Mouse (Mus musculus) adrenal gland, postnatal 25 days (tissue): ENCODE results near the gene Zfp467. TPM values are rescaled to one million over a fixed set of nuclear protein-coding genes. Genes with fewer than 3 reads are reported as not detected.

Experiments
- DNase-seq: peaks from one replicate; pipeline ENCODE4 v3.0.0; 2021; ENCODE audit warnings: mixed read lengths
- total RNA-seq: library from RNA; stranded (reverse); gene quantifications from 2 replicates; pipeline ENCODE4 v1.2.3, GENCODE M21; 2021

The Zfp467 gene
- total RNA-seq, 1 experiment from 2014 or later = 72.4 TPM

GRCm38 (mm10) chr6:48440306-48441014 is 5.2 kb downstream of the Zfp467 start:
- no peak for DNase-seq

- no peak for DNase-seq
These were observed 6.0 kb downstream of the Zfp467 start for GRCm38 (mm10) chr6:48439654-48440053.

- DNase-seq = no peak
These were observed 7.0 kb downstream of the Zfp467 start for GRCm38 (mm10) chr6:48438475-48439125.

GRCm38 (mm10) chr6:48437679-48438376 is 7.8 kb downstream of the Zfp467 start:
- DNase-seq = no peak

GRCm38 (mm10) chr6:48435706-48436349 is 9.8 kb downstream of the Zfp467 start:
- DNase-seq = no peak

GRCm38 (mm10) chr6:48435111-48435510 is 10.5 kb downstream of the Zfp467 start:
- no peak for DNase-seq

- DNase-seq = no peak
These were observed 11.0 kb downstream of the Zfp467 start for GRCm38 (mm10) chr6:48434651-48435050.

GRCm38 (mm10) chr6:48432893-48433816 is 12.5 kb downstream of the Zfp467 start:
- no peak for DNase-seq

GRCm38 (mm10) chr6:48430748-48431147 is 14.9 kb downstream of the Zfp467 start:
- no peak for DNase-seq

- no peak for DNase-seq
These were observed 16.7 kb downstream of the Zfp467 start for GRCm38 (mm10) chr6:48428769-48429557.

- DNase-seq = no peak
These were observed 18.7 kb downstream of the Zfp467 start for GRCm38 (mm10) chr6:48426956-48427355.

- DNase-seq = no peak
These were observed 21.6 kb downstream of the Zfp467 start for GRCm38 (mm10) chr6:48424074-48424473.

GRCm38 (mm10) chr6:48423336-48423735 is 22.3 kb downstream of the Zfp467 start:
- no peak for DNase-seq

- no peak for DNase-seq
These were observed 25.0 kb downstream of the Zfp467 start for GRCm38 (mm10) chr6:48420647-48421046.

- DNase-seq = no peak
These were observed 29.1 kb downstream of the Zfp467 start for GRCm38 (mm10) chr6:48416486-48416885.

- peak; percentile 79 for DNase-seq
These were observed 30.0 kb downstream of the Zfp467 start for GRCm38 (mm10) chr6:48415636-48416035.

- DNase-seq = no peak
These were observed 30.7 kb downstream of the Zfp467 start for GRCm38 (mm10) chr6:48414886-48415285.

GRCm38 (mm10) chr6:48413081-48413480 is 32.5 kb downstream of the Zfp467 start:
- no peak for DNase-seq

GRCm38 (mm10) chr6:48412662-48413061 is 33.0 kb downstream of the Zfp467 start:
- DNase-seq = no peak

GRCm38 (mm10) chr6:48412147-48412546 is 33.5 kb downstream of the Zfp467 start:
- no peak for DNase-seq
